Mouse (Mus musculus): Measurements from ENCODE around the gene Lrrc75a.

Gene Lrrc75a

DNA sequence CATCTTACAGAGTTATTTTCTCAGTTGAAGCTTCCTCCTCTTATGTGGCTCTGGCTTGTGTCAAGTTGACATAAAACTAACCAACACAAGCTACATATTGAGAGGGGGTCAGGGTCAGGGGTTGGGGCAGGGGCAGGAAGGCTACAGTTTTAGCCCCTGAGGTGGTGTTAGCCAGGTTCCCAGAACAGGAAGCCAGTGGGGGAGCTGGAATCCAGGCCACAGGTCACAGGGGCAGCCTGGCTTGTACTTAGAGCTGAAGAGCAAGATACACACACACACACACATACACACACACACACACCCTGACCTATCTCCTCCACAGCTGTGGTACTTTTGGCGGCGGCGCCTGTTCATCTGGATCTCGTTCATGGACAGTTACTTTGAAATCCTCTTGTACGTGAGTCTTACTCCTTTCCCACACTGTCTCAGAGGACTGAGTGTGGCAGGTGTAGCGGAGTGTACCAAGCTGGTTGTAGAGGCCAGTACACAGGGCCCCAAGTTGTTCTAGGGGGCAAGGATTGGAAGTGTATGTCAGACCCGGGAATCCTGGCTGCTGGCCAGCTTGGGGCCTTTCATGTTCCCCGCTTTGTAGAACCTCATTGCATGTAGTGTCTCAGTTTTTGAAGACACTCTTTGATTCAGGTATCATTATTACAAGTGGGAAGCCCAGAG lies 56.3 kb downstream of the Lrrc75a start:
- DNase-seq (ENCODE audit: low spot score) = no peak

DNA sequence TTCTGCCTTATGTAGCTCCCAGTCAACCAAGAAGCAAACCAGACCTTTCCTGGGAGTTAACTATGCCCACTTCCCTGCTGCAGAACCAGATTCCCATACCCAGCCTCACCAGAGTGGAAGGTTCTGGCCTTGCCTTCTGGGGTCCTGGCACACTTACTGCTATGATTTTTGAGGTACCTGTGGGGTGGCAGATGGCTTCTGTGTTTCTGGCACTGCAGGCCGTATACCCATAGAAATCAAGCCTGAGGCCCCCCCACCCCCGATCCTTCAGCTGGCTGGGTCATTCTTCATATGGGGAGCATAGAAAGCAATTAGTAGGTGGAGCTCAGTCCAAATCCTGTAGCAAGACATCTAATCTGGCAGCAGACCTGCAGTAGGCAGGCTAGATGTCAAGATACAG lies 57.3 kb downstream of the Lrrc75a start:
- DNase-seq (ENCODE audit: low spot score) = no peak

DNA sequence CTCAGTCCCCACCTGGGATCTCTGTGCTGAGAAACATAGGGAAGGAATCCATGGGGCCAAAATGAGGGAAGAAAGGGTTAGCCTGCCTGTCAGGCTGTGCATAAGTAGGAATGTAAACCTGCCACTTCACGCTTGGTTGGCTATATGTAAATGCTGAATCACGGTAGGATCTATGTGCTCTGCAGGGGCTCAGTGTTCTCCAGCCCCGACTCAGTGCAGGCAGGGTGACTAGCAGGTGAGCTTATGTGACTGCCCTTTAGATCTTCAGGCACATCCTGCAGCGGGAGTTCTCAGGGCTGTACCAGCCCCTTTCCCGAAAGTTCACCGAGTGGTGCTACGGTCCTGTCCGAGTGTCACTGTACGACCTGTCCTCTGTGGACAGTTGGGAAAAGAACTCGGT lies 58.9 kb downstream of the Lrrc75a start:
- no peak for DNase-seq (ENCODE audit: low spot score)

DNA sequence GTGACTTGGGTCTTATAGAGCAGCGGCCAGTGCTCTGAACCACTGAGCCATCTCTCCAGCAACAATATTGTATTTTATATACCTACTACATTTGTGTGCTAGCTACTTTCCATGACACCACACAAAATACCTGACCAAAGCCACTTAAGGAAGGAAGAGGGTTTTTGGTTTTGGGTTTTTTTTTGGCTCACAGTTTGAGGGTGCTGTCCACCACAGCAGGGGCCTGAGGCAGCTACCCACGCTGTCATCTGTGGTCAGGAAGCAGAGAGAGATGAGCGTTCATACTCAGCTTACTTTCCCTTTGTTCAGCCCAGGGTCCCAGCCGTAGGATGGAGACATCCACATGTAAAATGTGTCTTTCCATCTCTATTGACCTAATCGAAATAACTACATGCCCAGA lies 61.3 kb downstream of the Lrrc75a start:
- no peak for DNase-seq (ENCODE audit: low spot score)

DNA sequence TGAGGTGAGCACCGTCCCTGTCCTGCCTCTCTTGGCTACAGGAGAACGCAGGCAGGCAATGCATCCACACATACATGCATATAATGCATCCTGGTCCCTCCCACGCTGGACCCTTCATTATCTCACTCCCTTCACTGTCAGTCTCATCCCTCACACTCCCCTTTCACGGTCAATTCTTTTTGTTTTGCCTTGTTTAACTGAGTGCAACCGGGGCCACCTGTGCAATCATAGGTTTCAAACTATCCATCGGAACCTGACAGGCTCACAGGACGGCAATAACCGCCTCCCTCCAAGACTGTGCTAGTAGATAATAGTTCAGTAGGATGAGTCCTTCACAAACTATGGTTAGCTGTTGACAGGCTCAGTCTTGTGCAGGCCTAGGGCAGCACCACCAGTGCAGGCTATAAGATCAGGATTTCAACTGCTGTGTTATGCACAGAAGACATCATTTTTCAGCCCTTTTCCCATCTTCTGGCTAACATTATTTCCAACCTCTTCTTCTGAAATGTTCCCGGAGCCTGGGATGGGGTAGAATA lies 63.6 kb downstream of the Lrrc75a start:
- no peak for DNase-seq (ENCODE audit: low spot score)

DNA sequence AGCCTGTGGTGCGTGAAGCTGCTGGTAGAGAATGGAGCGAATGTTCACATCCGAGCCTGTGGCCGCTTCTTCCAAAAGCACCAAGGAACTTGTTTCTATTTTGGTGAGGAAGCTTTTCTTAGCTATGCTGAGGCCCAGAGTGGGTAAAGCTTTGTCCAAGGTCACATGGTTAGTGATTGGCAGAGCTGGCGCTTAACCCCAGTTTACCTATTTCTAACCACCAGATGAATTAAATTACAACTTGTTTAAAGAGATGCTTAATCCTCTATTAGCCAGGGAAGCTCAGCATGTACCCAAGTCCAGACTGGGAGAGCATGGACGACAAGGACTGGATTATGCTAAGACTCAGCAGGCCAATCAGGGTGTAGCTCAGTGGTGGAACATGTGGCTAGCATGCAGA lies 65.3 kb downstream of the Lrrc75a start:
- DNase-seq (ENCODE audit: low spot score) = no peak

DNA sequence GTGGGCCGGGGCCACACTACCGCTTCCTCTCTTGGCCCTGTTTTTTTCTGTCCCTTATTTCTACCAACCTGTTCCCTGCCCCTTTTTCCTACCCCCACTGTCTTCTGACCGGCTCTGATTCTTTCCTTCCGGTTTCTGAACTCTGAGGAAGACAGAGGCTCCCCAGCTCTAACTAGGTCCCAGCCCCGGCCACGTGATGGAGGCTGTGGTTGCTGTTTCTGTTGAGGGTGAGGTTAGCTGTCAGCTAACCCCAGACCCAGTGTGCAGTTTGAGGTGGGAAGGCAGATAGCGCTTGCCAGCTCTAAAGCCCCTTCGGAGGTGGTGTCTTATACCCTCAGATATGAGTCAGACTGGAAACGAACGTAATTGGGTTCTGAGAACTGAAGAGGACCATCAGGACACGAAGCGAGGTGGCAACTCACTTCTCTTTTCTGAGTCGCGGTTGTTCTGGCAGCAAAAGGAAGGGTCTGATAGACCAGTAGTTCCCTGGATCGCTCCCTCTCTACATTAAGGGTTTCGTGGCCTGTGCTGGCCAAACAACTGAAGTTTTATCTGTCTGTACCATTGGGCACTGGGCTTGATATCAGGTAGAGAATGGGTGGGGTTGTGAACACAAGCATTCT lies 71.7 kb downstream of the Lrrc75a start:
- DNase-seq (ENCODE audit: low spot score) = no peak

DNA sequence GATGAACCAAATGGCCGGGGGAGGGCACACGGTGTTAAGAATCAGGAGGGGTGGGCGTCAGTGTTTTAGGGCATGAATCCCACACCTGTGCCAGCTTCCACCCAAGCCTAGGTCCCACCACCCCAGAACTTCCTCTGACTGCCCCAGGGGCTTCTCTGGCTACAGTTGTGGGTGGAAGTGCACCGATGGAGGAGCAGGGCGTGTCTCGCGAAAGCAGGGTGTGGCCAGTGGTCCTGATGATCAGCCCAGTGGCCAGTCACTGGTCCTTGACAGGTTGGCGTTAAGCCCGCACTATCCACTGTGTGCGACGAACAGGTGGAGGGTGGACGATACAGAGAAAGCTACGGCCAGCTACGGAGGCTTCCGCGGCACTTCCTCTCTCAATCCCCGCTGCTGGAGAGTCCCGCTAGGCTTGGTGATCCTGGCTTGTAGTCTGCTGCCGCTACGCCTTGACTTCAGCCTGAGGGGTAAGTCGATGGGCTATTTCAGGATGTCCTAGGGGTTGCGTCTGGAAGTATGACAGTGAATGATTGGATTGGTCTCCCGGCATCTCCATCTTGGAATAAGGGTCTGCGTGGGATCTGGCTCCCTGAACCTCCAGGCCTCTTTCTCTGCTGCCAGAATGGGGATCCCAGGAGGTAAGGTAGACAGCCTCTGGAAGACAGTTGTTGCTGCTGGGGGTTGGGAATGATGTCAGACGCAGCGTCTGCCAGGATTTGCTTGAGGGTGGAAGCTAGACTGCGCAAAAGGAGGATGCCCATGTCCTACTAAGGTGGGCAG lies 72.5 kb downstream of the Lrrc75a start:
- DNase-seq (ENCODE audit: low spot score) = no peak

DNA sequence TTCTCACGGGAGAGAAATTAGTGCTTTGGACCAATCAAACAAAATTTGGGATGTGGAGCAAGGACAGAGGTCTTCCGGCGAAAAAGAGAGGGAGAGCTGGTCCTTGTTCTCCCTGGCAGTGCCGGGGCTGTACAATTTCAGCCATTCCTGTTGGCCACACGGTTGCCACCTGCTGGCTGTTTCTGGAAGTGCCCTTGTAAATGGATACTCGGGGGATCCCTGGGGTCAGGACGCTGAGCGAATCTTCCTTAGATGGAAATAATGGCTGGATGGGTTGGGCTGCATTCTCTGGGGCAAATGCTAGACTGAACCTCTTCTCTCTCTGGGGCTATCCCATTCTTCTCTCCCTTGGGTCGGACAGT lies 73.0 kb downstream of the Lrrc75a start:
- DNase-seq (ENCODE audit: low spot score) = peak; percentile 82

DNA sequence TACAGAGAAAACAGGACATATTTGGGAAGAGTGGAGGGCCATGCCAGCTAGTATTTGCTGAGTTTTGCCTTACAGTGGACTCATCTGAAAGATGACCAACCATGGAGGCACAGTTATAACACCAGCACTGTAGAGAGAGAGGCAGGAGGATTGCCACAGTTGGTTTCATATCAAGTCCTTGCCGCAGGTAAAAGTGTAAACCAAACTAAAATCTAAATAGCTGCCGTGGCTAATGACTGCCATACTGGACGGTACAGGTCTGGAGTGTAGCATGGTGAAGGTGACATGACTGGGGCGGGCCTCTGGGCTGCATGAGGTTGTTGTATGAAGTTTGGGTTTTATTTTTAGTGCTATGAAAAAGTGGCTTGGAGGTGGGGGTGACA lies 73.6 kb downstream of the Lrrc75a start:
- no peak for DNase-seq (ENCODE audit: low spot score)

DNA sequence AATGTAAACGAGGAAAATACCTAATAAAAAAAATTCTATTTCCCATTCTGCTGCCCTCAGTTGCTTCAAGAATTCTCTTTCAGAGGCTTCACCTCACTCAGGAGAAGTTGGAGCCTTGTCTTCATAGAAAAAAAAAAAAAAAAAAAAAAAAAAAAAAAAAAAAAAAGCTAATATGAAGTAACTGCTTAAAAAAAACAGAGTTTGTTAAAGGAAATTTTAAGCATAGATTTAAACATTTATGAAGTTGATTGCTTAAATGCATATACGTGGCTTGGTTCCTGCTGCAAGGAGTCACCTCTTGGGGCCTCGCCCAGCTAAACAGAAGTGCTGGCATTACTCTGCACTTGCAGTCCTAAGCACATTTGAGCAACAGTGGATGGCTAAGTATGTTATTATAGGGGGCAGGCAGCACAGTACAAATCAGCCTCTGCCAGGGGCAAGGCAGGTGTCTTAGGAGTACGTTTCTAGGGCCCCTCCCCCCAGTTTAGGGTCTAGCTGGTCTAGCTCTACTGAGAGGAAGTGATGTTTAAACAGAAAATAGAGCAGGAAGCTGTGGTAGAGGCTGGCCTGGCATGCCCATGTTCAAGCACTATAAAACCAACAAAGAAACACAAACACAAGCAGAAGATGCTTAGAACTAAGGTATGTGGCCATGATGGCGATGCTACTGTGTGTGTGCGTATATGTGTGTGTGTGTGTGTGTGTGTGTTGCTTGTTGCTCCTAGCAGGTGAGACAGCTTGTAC lies 74.2 kb downstream of the Lrrc75a start, which contains the start of gene Trpv2:
Trpv2 (plus strand) TSS at position 528 of the 744 bp plus-strand sequence.
- DNase-seq (ENCODE audit: low spot score) = no peak

DNA sequence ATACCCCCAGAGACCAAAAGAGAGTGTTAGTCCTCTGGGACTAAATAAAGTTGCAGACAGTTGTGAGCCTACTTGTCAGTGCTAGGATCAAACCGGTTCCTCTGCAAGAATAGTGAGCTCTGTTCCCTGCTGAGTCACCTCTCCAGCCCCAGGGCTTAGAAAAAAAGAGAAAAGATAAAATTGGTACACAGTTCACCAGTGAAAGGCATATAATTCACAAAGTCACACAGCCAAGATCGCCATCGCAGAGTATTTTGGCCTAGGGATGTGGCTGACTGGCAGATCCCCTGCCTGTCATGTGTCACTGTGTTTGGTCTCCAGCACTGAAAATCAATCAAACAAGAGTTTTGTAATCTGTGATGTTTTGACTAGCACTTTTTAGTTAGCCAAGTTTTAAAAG lies 80.0 kb downstream of the Lrrc75a start:
- no peak for DNase-seq (ENCODE audit: low spot score)

DNA sequence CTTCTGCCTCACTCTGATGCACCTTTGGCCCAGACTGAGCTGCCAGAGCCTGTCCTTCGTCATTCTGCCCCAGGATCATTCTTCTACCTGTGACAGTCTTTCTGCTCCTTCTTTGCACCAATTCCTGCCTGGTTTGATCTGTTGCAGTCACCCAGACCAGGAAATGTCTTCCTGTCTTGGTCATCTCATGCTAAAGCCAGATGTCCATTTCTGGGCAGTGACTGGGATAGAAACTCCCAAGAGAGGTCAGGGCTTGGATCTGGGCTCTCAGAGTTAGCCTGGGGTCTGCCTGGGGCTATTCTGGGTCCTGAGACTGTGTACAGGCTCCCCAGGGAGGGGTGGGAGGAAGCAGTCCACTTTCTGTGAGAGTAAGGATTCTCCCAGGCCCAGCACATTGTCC lies 82.1 kb downstream of the Lrrc75a start:
- no peak for DNase-seq (ENCODE audit: low spot score)

DNA sequence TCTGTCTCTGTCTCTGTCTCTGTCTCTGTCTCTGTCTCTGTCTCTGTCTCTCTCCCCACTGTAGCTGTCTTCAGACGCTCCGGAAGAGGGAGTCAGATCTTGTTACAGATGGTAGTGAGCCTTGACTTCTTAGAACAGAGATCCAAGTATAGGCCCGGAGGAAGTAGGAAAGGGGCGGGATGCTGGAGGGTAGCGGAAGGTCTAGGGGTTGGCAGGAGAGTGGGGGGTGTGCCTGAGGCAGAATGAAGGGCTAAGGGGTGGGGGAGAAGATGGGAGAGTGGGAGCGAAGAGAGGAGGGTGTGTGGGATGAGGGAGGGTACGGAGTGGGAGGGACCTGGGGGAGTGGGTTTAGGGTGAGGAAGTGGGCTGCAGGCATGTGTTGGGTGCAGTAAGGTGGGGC lies 82.6 kb downstream of the Lrrc75a start:
- no peak for DNase-seq (ENCODE audit: low spot score)

DNA sequence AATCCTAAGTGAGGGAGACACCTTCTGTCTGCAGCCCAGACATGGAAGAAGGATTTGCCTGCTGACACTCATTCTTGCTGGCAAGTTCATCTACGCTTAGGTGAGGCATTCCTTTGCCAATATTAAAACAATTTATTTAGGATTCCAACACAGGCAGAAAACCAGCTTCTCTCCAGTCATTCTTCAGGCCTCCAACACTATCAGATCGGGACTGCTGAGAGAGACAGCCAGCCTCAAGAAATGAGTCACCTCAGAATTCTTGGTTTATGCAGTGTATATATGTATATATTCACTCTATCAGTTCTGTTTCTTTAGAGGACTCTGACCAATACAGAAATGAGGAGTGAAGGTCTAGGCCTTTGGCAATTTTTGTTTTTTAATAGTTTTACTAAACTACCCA lies 84.7 kb downstream of the Lrrc75a start:
- no peak for DNase-seq (ENCODE audit: low spot score)

DNA sequence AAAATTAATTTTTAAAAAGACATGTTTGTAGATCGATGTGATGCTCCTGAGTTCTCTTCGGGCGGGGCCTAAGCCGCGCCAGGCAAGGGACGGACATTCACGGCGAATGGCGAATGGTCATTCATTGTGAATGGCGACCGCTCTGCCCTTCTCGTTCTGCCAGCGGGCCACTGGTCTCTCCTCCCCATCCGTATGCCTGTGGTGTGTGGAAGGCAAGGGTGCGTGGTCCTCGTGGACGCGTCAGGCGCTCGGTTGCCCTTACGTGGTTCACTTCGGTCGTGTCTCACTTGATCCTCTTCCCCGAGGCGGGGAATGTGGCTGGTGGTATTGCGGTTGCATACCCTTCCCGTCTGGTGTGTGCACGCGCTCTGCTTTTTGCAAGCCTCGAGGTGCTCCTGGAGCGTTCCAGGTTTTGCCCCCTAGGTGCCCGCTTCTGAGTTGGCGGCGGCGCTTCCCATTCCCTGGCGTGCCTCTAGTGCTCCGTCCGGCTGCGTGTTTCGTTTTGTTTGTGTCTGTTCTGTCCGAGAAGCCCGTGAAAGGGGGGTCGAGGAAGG lies 87.8 kb downstream of the Lrrc75a start:
- DNase-seq (ENCODE audit: low spot score) = no peak

DNA sequence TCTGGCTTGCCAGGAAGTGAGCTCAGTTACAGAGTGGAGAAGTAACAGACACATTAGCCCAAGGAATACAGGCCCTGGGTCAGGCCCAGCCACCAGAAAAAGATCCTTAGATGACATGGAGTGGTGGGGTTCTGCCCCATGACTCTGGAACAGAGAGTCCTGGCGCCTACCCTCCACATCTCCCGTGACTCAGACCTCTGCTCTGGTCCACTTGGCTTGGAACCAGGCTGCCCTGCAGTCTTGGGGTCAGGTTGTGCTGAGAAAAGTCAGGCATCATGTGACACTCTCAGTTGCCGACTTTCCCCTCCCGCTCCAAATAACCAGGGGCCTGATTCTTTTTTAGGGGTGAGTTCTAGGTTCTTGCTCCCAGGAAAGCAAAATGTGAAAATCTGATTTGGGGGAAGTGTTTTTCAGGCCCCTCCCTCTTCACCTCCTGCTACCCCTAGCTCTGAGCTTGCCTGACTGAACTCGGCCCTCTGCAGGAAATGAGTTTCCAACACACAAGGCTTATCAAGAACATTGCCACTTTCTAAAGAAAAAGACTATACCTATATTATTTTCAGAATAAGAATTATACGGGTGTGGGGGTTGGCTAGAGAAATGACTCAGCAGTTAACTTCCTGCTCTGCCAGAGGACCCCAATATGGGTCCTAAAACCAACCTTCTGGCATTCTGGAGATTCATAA lies 89.2 kb downstream of the Lrrc75a start:
- no peak for DNase-seq (ENCODE audit: low spot score)

DNA sequence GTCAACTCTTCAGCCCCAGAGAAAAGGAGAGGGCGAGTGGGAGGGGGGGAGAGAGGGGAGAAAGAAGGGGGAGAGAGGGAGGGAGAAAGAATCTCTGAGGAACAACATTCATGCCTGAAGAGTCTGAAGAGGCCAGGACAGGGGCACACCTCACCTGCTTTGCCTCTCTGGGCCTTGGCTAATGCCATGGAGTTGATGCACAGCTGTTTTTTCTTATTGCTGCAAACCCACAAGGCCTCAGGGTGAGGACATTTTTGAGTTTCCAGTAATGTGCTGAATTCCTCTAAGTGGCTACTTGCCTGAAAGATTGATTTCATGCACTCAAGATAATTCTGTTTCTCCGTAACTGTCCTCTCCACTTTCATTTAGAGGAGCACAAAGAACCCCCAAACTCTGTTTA lies 90.2 kb downstream of the Lrrc75a start:
- DNase-seq (ENCODE audit: low spot score) = no peak

DNA sequence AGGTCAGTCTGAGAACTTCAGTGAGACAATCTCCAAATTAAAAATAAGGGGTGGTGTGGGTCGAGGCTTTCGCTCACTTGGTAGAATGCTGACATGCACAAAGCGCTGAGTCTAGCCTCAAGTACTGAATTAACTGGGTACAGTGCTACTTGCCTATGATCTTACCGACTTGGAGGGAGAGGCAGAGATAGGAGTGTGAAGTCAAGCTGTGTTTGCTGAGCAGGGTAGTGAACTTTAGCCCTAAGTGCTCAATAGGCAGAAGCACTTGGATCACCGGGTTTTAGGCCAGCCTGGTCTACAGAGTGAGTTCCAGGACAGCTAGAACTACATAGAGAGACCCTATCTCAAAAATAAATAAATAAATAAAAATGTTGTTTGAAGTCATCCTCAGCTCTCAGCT lies 91.1 kb downstream of the Lrrc75a start:
- no peak for DNase-seq (ENCODE audit: low spot score)

DNA sequence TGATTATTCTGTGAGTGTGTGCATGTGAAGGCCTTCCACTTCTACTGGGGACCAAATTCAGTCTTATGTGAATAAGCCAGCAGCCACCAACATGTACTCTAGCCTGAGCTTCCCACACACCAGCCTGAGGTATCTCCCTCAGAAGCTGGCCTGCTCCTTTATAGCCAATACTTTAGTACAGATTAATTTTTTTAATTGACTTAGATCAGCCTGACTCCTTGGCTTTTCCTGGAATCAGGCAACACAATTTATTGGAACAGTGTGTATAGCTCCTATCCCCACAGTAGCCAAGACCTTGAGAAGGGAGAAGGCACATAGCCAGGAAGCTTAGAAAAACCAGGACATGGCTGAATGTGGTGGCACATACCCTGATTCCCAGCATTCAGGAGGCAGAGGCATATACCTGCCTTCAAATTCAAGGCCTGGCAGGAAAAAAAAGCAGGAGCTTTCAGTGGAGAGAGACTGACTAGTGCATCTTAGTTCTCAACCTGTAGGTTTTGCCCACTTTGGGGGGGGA lies 92.4 kb downstream of the Lrrc75a start:
- DNase-seq (ENCODE audit: low spot score) = no peak

DNA sequence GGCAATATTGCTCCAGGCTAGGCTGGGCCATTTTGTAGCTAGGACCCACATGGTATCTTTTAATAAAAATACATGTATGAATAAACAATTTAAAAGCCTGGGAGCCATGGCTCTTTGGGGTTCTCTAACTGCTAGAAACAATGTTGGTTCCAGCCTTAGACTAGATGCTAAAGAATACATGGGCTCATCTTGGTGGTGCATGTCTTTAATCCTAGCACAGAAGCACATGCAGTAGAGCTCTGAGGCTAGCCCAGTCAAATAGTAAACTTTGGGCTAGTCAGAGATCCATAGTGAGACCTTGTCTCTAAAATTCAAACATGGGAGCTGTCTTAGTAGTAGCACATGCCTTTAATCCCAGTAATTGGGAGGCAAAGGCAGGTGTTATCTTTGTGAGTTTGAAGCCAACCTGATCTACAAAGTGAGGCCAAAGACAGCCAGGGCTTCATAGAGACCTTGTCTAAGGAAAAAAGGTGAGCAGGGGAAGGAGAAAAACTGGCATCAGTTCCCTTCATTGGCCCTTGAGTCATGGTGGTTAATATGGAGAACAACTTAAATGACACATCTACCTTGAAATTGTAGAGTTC lies 93.3 kb downstream of the Lrrc75a start:
- no peak for DNase-seq (ENCODE audit: low spot score)
